12 mouse cellular contexts compared by ENCODE assay signal in genomic region chr11:95857306-95857705, GRCm38 (mm10). TPM values are rescaled to one million over a fixed set of nuclear protein-coding genes. Genes with fewer than 3 reads are reported as not detected.
DNase-seq lines count a peak whose midpoint lies in the region; ATAC-seq lines count a peak whose summit lies in the region.
"Had no signal": no experiment of that assay in that cellular context is flagged by ENCODE, and none has a peak within 500 bp of the region (broad histone marks: within the 10 kb centered on the region; RNA-seq: fewer than 3 reads in every experiment).

No protein-coding gene starts in this region.

- WGBS in hindbrain, embryonic 12.5 days, result 82% methylated on average over 4 of the region's 4 CpGs
- WGBS in hindbrain, embryonic 11.5 days, result 75% methylated on average over 4 of the region's 4 CpGs
- 85% methylated on average over 4 of the region's 4 CpGs for WGBS in midbrain, embryonic 12.5 days

- intact Hi-C loops in heart, postnatal 14 days (cut with DNase I), result no loop called here

- no peaks in the 10 kb centered on the region for H3K9me3 ChIP-seq in hindbrain, embryonic 12.5 days (replicated peaks)
- no peaks in the 10 kb centered on the region for H3K9me3 ChIP-seq in hindbrain, embryonic 11.5 days (ENCODE audit: control insufficient read depth, low read length)
- no peaks in the 10 kb centered on the region for H3K9me3 ChIP-seq in midbrain, embryonic 12.5 days
- H3K9me3 ChIP-seq: megakaryocyte, embryonic 14.5 days had no signal

- H3K4me2 ChIP-seq in hindbrain, embryonic 12.5 days (replicated peaks), result no peak overlapping the region; the same call in 1 of the 2 replicates
- no peak overlapping the region for H3K4me2 ChIP-seq in hindbrain, embryonic 11.5 days (replicated peaks; ENCODE audit: low read depth, low read length)
- H3K4me2 ChIP-seq in midbrain, embryonic 12.5 days (replicated peaks), result peak overlapping the region; percentile 81

- 0 out of 2 replicates have a peak overlapping the region, but pooled peaks have one; percentile 78 for H3K4me3 ChIP-seq in hindbrain, embryonic 12.5 days
- H3K4me3 ChIP-seq in hindbrain, embryonic 11.5 days (ENCODE audit: low read depth, low read length), result no peak overlapping the region
- no peak overlapping the region for H3K4me3 ChIP-seq in midbrain, embryonic 12.5 days

- no peak overlapping the region for H3K9ac ChIP-seq in hindbrain, embryonic 12.5 days
- H3K9ac ChIP-seq in hindbrain, embryonic 11.5 days (ENCODE audit: low read depth, low read length), result no peak overlapping the region
- no peak overlapping the region for H3K9ac ChIP-seq in midbrain, embryonic 12.5 days (replicated peaks)

- no peak for ATAC-seq in hindbrain, embryonic 12.5 days (ENCODE audit: low FRiP score)
- no peak for ATAC-seq in hindbrain, embryonic 11.5 days (ENCODE audit: low FRiP score)
- no peak for ATAC-seq in midbrain, embryonic 12.5 days (ENCODE audit: low FRiP score, low read depth)

- H3K27ac ChIP-seq in hindbrain, embryonic 12.5 days, result no peak overlapping the region
- no peak overlapping the region for H3K27ac ChIP-seq in hindbrain, embryonic 11.5 days (ENCODE audit: low read depth, low read length)
- H3K27ac ChIP-seq in midbrain, embryonic 12.5 days (replicated peaks), result no peak overlapping the region
- H3K27ac ChIP-seq: kidney, postnatal 0 days had no signal

- no peaks in the 10 kb centered on the region for H3K27me3 ChIP-seq in hindbrain, embryonic 12.5 days
- no peaks in the 10 kb centered on the region for H3K27me3 ChIP-seq in hindbrain, embryonic 11.5 days (ENCODE audit: control insufficient read depth, insufficient read depth, low read length)
- H3K27me3 ChIP-seq in midbrain, embryonic 12.5 days, result no peaks in the 10 kb centered on the region

- H3K36me3 ChIP-seq in hindbrain, embryonic 12.5 days, result no peaks in the 10 kb centered on the region
- H3K36me3 ChIP-seq in hindbrain, embryonic 11.5 days (ENCODE audit: control insufficient read depth, insufficient read depth, low read length), result no peaks in the 10 kb centered on the region
- no peaks in the 10 kb centered on the region for H3K36me3 ChIP-seq in midbrain, embryonic 12.5 days

- DNase-seq in hindbrain, embryonic 11.5 days (ENCODE audit: low spot score), result no peak
- peak; percentile 52 for DNase-seq in ES-CJ7 (ENCODE audit: low read depth, low spot score)
- peak; percentile 60 to 61 for DNase-seq in cerebellum, postnatal 14 days
- DNase-seq in urinary bladder, postnatal 14 days (ENCODE audit: low spot score), result no peak
- DNase-seq in kidney, adult 9 months, result no peak
- no peak for DNase-seq in heart, postnatal 14 days
- DNase-seq: heart, adult 2 months; thymus, adult 2 months had no signal

- H3K4me1 ChIP-seq in hindbrain, embryonic 12.5 days, result peaks cover 17% of the 10 kb centered on the region
- no peaks in the 10 kb centered on the region; the same call in 1 of the 2 replicates for H3K4me1 ChIP-seq in hindbrain, embryonic 11.5 days (replicated peaks; ENCODE audit: control insufficient read depth, insufficient read depth, low read length)
- H3K4me1 ChIP-seq in midbrain, embryonic 12.5 days, result peaks cover 15% of the 10 kb centered on the region

RNA-seq across cellular contexts. Expression of gene Abi3, which starts 15.0 kb away (rescaled TPM):
- polyA plus RNA-seq in hindbrain, embryonic 12.5 days (2016; fragmentation: Nextera tagmentation; extraction: Ambion mirVana), result 3.7 and 4.7 TPM in 2 replicates
- polyA plus RNA-seq in hindbrain, embryonic 11.5 days (2014; fragmentation: Nextera tagmentation; extraction: Ambion mirVana), result 2.4 and 2.6 TPM in 2 replicates
- 1.8 TPM in 2 replicates for polyA plus RNA-seq in midbrain, embryonic 12.5 days (2016; fragmentation: Nextera tagmentation; extraction: Ambion mirVana)
- total RNA-seq in heart, postnatal 14 days (2021), result 10 to 100 TPM; 20.7 to 21.0 TPM

RNA-seq across cellular contexts. Expression of gene Gngt2, which starts 20.3 kb away (rescaled TPM):
- 5.5 and 7.9 TPM in 2 replicates for polyA plus RNA-seq in hindbrain, embryonic 12.5 days (2016; fragmentation: Nextera tagmentation; extraction: Ambion mirVana)
- polyA plus RNA-seq in hindbrain, embryonic 11.5 days (2014; fragmentation: Nextera tagmentation; extraction: Ambion mirVana), result 7.1 and 7.6 TPM in 2 replicates
- 2.6 and 4.1 TPM in 2 replicates for polyA plus RNA-seq in midbrain, embryonic 12.5 days (2016; fragmentation: Nextera tagmentation; extraction: Ambion mirVana)
- 10 to 100 TPM; 18.3 to 20.0 TPM for total RNA-seq in heart, postnatal 14 days (2021)

RNA-seq across cellular contexts. Expression of gene Phospho1, which starts 33.0 kb away (rescaled TPM):
- 0.43 TPM in 1 of 2 replicates, not detected in the other for polyA plus RNA-seq in hindbrain, embryonic 12.5 days (2016; fragmentation: Nextera tagmentation; extraction: Ambion mirVana)
- polyA plus RNA-seq in hindbrain, embryonic 11.5 days (2014; fragmentation: Nextera tagmentation; extraction: Ambion mirVana), result not detected in 2 replicates
- not detected in 2 replicates for polyA plus RNA-seq in midbrain, embryonic 12.5 days (2016; fragmentation: Nextera tagmentation; extraction: Ambion mirVana)
- 100 to 1,000 TPM; 172 to 179 TPM for total RNA-seq in heart, postnatal 14 days (2021)
- polyA plus RNA-seq: kidney, postnatal 0 days had no signal

RNA-seq across cellular contexts. Expression of gene B4galnt2, which starts 57.4 kb away (rescaled TPM):
- not detected in 2 replicates for polyA plus RNA-seq in hindbrain, embryonic 12.5 days (2016; fragmentation: Nextera tagmentation; extraction: Ambion mirVana)
- 0.11 TPM in 1 of 2 replicates, not detected in the other for polyA plus RNA-seq in hindbrain, embryonic 11.5 days (2014; fragmentation: Nextera tagmentation; extraction: Ambion mirVana)
- polyA plus RNA-seq in midbrain, embryonic 12.5 days (2016; fragmentation: Nextera tagmentation; extraction: Ambion mirVana), result not detected in 2 replicates
- not detected for total RNA-seq in heart, postnatal 14 days (2021)
- total RNA-seq: heart, adult 2 months had no signal
- polyA plus RNA-seq: thymus, adult 2 months had no signal

Comparison
In these comparisons a context has a peak if more than half of its experiments do, and no peak if none do; other contexts are left out.
1. DNase-seq: peak in ES-CJ7 (single experiment) and cerebellum, postnatal 14 days (2 of 2); none in hindbrain, embryonic 11.5 days (single experiment), urinary bladder, postnatal 14 days (single experiment), kidney, adult 9 months (single experiment) and heart, postnatal 14 days (0 of 2).